Mouse (Mus musculus): ENCODE measurements around the gene Mipol1. TPM values are rescaled to one million over a fixed set of nuclear protein-coding genes. Genes with fewer than 3 reads are reported as not detected.

The Mipol1 gene
- polyA plus RNA-seq, 1 experiment from 2014 or later: 8.4 TPM

- H3K9me3 ChIP-seq (ENCODE audit: control insufficient read depth, low read length): no peaks in the 10 kb centered on the region
- DNase-seq (ENCODE audit: low spot score) (peak; percentile 67), ATAC-seq (ENCODE audit: low FRiP score) (no peak)
- peaks cover 82% of the 10 kb centered on the region for H3K27me3 ChIP-seq (ENCODE audit: control insufficient read depth, insufficient read depth, low read length)
- WGBS: under 1% methylated on average over 63 of the region's 63 CpGs
- H3K36me3 ChIP-seq (ENCODE audit: control insufficient read depth, insufficient read depth, low read length): no peaks in the 10 kb centered on the region
- H3K27ac ChIP-seq (ENCODE audit: low read depth, low read length): no peak overlapping the region
- H3K4me2 ChIP-seq (replicated peaks; ENCODE audit: low read depth, low read length): peak overlapping the region; percentile 1; the same call in 1 of the 2 replicates
- peaks cover 11% of the 10 kb centered on the region for H3K4me1 ChIP-seq (replicated peaks; ENCODE audit: control insufficient read depth, insufficient read depth, low read length)
- no peak overlapping the region for H3K9ac ChIP-seq (ENCODE audit: low read depth, low read length)
- peak overlapping the region; percentile 18 for H3K4me3 ChIP-seq (ENCODE audit: low read depth, low read length)
These were observed 312.8 kb downstream of the Mipol1 start for GRCm38 (mm10) chr12:57542746-57543626.

- Histone ChIP-seq H3K27ac (ENCODE audit: low read depth, low read length) (no peak overlapping the region), H3K9ac (ENCODE audit: low read depth, low read length) (no peak overlapping the region), H3K27me3 (ENCODE audit: control insufficient read depth, insufficient read depth, low read length) (peaks cover 84% of the 10 kb centered on the region), H3K36me3 (ENCODE audit: control insufficient read depth, insufficient read depth, low read length) (no peaks in the 10 kb centered on the region), H3K4me3 (ENCODE audit: low read depth, low read length) (0 out of 2 replicates have a peak overlapping the region, but pooled peaks have one; percentile 1), H3K4me2 (replicated peaks; ENCODE audit: low read depth, low read length) (no peak overlapping the region), H3K9me3 (ENCODE audit: control insufficient read depth, low read length) (no peaks in the 10 kb centered on the region), H3K4me1 (replicated peaks; ENCODE audit: control insufficient read depth, insufficient read depth, low read length) (peaks cover 11% of the 10 kb centered on the region)
- WGBS: 3% methylated on average over 10 of the region's 10 CpGs
- DNase-seq (ENCODE audit: low spot score): peak; percentile 57
- no peak for ATAC-seq (ENCODE audit: low FRiP score)
These were observed 313.4 kb downstream of the Mipol1 start for GRCm38 (mm10) chr12:57543627-57543991.

- DNase-seq (ENCODE audit: low spot score) (peak; percentile 91), ATAC-seq (ENCODE audit: low FRiP score) (no peak)
- H3K9ac ChIP-seq (ENCODE audit: low read depth, low read length): peak overlapping the region; percentile 33; the same call in 1 of the 2 replicates
- no peaks in the 10 kb centered on the region for H3K9me3 ChIP-seq (ENCODE audit: control insufficient read depth, low read length)
- H3K4me3 ChIP-seq (ENCODE audit: low read depth, low read length): peak overlapping the region; percentile 36
- H3K27ac ChIP-seq (ENCODE audit: low read depth, low read length): no peak overlapping the region
- WGBS: 2% methylated on average over 31 of the region's 31 CpGs
- H3K27me3 ChIP-seq (ENCODE audit: control insufficient read depth, insufficient read depth, low read length): peaks cover 89% of the 10 kb centered on the region
- peaks cover 11% of the 10 kb centered on the region for H3K4me1 ChIP-seq (replicated peaks; ENCODE audit: control insufficient read depth, insufficient read depth, low read length)
- H3K4me2 ChIP-seq (replicated peaks; ENCODE audit: low read depth, low read length): peak overlapping the region; percentile 66
- no peaks in the 10 kb centered on the region for H3K36me3 ChIP-seq (ENCODE audit: control insufficient read depth, insufficient read depth, low read length)
These were observed 314.6 kb downstream of the Mipol1 start for GRCm38 (mm10) chr12:57544641-57545370.

GRCm38 (mm10) chr12:57545371-57546241, 315.4 kb downstream of the Mipol1 start:
- peak; percentile 68 for ATAC-seq (ENCODE audit: low FRiP score)
- Histone ChIP-seq H3K4me3 (ENCODE audit: low read depth, low read length) (peak overlapping the region; percentile 36), H3K9ac (ENCODE audit: low read depth, low read length) (peak overlapping the region; percentile 33; the same call in 1 of the 2 replicates), H3K4me1 (replicated peaks; ENCODE audit: control insufficient read depth, insufficient read depth, low read length) (peaks cover 11% of the 10 kb centered on the region), H3K36me3 (ENCODE audit: control insufficient read depth, insufficient read depth, low read length) (no peaks in the 10 kb centered on the region), H3K9me3 (ENCODE audit: control insufficient read depth, low read length) (no peaks in the 10 kb centered on the region), H3K4me2 (replicated peaks; ENCODE audit: low read depth, low read length) (peak overlapping the region; percentile 66), H3K27me3 (ENCODE audit: control insufficient read depth, insufficient read depth, low read length) (peaks cover 95% of the 10 kb centered on the region), H3K27ac (ENCODE audit: low read depth, low read length) (no peak overlapping the region)
- under 1% methylated on average over 69 of the region's 106 CpGs for WGBS
- DNase-seq (ENCODE audit: low spot score): peak; percentile 69

Other genes with a start within 250 kb of the Mipol1 start
- gene Slc25a21, start 33.0 kb upstream of the Mipol1 start, polyA plus RNA-seq (2014; fragmentation: Nextera tagmentation; extraction: Ambion mirVana): 1.2 and 1.5 TPM in 2 replicates
- 69.9 and 70.3 TPM in 2 replicates for gene Prps1l3, start within 50 bp of the Mipol1 start, polyA plus RNA-seq (2014; fragmentation: Nextera tagmentation; extraction: Ambion mirVana)